Mouse (Mus musculus) embryonic facial prominence, embryonic 12.5 days (tissue): ENCODE results near the gene Lemd1. TPM values are rescaled to one million over a fixed set of nuclear protein-coding genes. Genes with fewer than 3 reads are reported as not detected.
"Not testable (repeated sequence)": the region's sequence is repeated elsewhere in the genome, so short reads cannot be mapped to it uniquely, and the experiment has no call there.

ENCODE experiments used
- ATAC-seq: fragments of 200-750 bp; cut with Nextera tagmentation; 2 replicates; pipeline ENCODE4 v1.8.0; 2017; ENCODE audit not compliant: insufficient number of reproducible peaks, insufficient read depth, low FRiP score, low TSS enrichment
- H3K27ac ChIP-seq: fragments of 300-500 bp; sonication (generic); 2 replicates; pipeline ENCODE4 v1.5.1; 2016; ENCODE audit warnings: mild to moderate bottlenecking
- H3K27me3 ChIP-seq: fragments of 300-500 bp; sonication (generic); 2 replicates; pipeline ENCODE4 v1.6.1; 2016; ENCODE audit warnings: mild to moderate bottlenecking, moderate library complexity
- H3K36me3 ChIP-seq: fragments of 300-500 bp; sonication (generic); 2 replicates; pipeline ENCODE4 v1.6.1; 2016; ENCODE audit warnings: mild to moderate bottlenecking
- H3K4me1 ChIP-seq: fragments of 300-500 bp; sonication (generic); 2 replicates; pipeline ENCODE4 v1.6.1; 2016
- H3K4me2 ChIP-seq: fragments of 300-500 bp; sonication (generic); replicated peaks from 2 replicates; pipeline ENCODE4 v1.6.1; 2016; ENCODE audit warnings: mild to moderate bottlenecking, moderate library complexity
- H3K4me3 ChIP-seq: fragments of 300-500 bp; sonication (generic); 2 replicates; pipeline ENCODE4 v1.5.1; 2016; ENCODE audit warnings: mild to moderate bottlenecking
- H3K9ac ChIP-seq: fragments of 300-500 bp; sonication (generic); 2 replicates; pipeline ENCODE4 v1.6.1; 2016; ENCODE audit warnings: mild to moderate bottlenecking, moderate library complexity
- H3K9me3 ChIP-seq: fragments of 300-500 bp; sonication (generic); 2 replicates; pipeline ENCODE4 v1.6.1; 2016; ENCODE audit warnings: mild to moderate bottlenecking, moderate library complexity
- WGBS: fragments of 180-500 bp; shearing (Covaris S2); methylation state at CpG from one replicate; pipeline ENCODE4 v1.1.7; 2016; 5-methylcytosine and 5-hydroxymethylcytosine counted together
- polyA plus RNA-seq: library from polyadenylated mRNA; unstranded; fragments of >200 nt; fragmentation: Nextera tagmentation; extraction: Ambion mirVana; gene quantifications from 2 replicates; pipeline ENCODE4 v1.2.1, GENCODE M21; 2016

Lemd1 gene
- polyA plus RNA-seq, 1 experiment from 2014 or later = 2.0 TPM

DNA sequence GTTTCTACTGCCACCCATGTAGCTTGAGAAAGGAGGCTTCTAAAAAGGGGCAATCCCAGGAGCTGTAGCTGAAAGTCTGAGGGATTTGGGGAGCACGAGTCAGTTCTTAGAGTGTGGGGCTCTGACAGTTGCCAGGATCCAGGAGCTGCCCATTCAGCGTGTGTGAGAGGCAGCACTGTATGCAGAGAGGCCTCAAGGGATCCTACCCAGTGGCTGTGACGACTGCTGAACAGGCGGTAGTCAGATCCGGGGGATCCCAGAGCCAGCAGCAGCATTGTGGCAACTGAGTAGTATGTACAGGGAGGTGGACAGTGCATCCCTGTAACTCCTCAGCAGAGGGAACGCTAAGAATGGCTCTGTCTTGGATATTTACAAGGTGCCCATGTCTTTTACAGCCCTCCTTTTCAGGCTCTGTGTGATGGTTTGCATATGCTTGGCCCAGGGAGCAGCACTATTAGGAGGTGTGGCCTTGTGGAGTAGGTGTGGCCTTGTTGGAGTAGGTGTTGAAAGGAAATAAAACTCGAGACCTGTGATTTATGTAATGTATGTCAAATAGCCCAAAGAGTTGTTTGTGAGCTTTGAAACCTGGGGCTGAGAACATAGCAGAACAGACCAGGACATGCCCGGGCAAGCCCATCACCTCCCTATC, 74.1 kb downstream of the Lemd1 start:
- Histone ChIP-seq H3K36me3 (no peaks in the 10 kb centered on the region), H3K9me3 (no peaks in the 10 kb centered on the region), H3K27ac (no peak overlapping the region), H3K4me1 (peaks cover 23% of the 10 kb centered on the region), H3K9ac (no peak overlapping the region), H3K27me3 (no peaks in the 10 kb centered on the region), H3K4me2 (no peak overlapping the region), H3K4me3 (no peak overlapping the region)
- ATAC-seq = no peak
- 66% methylated on average over 8 of the region's 8 CpGs for WGBS

DNA sequence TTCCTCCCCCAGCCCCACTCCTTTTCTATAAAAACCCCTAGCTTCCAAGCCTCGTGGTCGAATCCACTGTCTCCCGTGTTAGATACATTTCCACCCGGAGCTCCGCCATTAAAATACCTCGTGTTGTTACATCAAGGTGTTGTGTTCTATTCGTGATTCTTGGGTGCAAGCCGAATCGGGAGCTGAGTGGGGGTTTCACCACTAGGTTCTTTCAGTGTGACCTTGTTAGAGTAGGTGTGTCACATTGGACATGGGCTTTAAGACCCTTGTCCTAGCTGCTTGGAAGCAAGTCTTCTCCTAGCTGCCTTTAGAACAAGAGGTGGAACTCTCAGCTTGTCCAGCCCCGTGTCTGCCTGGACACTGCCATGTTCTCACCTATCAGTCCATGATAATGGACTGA, 74.7 kb downstream of the Lemd1 start:
- H3K27ac ChIP-seq = no peak overlapping the region
- no peak overlapping the region for H3K4me2 ChIP-seq

DNA sequence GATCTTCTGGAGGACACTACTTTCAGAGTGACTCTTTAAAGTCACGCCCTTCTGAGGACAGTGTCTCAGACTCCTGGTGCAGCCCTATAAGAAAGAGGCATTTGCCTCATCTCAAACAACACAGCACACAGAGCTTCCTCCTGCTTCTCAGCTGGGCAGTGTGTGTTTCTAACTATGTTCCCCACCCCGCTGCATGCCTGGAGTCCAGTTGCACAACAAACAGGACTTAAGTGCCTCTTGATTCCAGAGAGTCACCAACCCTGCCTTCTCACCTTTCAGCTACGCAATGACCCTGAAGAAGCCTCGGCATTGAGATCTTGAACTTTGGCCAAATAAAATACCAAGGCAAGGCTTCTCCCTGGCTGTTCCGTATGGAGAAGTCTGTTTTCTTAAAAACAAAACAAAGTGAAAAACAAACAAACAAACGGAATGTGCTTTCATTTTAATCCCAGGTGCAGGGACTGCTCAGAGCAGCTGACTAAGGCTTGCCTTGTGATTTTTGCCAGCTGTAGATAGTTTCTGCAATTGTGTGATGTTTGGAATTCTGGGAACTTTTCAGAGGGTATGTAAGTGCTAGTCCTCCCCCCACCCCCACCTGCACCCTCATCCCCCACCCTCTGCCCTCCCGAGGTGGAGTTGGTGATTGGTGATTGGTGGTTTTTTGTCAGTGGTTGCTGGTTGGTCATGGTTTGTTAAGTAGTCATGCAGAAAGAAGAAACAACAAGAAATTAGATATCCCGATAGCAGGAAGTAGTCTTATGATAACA, 75.7 kb downstream of the Lemd1 start:
- H3K4me2 ChIP-seq = 0 out of 2 replicates have a peak overlapping the region, but pooled peaks have one; percentile 6

More for the DNA sequence above, 74.7 kb downstream of the Lemd1 start:
- peaks cover 23% of the 10 kb centered on the region for H3K4me1 ChIP-seq
- no peaks in the 10 kb centered on the region for H3K9me3 ChIP-seq
- H3K4me3 ChIP-seq = no peak overlapping the region
- ATAC-seq = no peak
- H3K36me3 ChIP-seq = no peaks in the 10 kb centered on the region
- no peaks in the 10 kb centered on the region for H3K27me3 ChIP-seq
- H3K9ac ChIP-seq = no peak overlapping the region
- 90% methylated on average over 10 of the region's 10 CpGs for WGBS

DNA sequence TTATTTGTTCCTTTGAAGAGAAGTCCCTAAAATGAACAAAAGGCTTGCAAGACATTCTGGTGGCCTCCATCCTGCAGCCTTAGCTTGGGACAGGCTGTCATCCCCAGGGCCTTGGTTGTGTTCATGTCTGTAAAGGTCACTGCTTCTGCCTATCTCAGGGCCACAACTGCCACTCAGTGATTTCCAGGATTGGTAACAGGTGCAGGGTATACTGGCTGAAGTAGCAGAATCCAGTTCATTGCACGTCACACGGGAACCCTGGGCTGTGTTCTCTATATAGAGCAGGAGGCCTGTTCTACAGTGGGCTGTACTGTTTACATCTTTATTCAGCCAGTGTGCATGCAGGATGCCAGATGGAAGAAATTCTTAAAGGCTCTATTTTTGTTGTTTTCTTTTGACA, 76.7 kb downstream of the Lemd1 start:
- WGBS = 50% methylated on average over 2 of the region's 2 CpGs
- Histone ChIP-seq H3K36me3 (no peaks in the 10 kb centered on the region), H3K4me3 (no peak overlapping the region), H3K9me3 (no peaks in the 10 kb centered on the region), H3K9ac (no peak overlapping the region), H3K27ac (no peak overlapping the region), H3K4me2 (no peak overlapping the region), H3K4me1 (peaks cover 23% of the 10 kb centered on the region), H3K27me3 (no peaks in the 10 kb centered on the region)
- ATAC-seq = no peak

More for the DNA sequence above, 75.7 kb downstream of the Lemd1 start:
- Histone ChIP-seq H3K4me1 (peaks cover 23% of the 10 kb centered on the region), H3K9me3 (no peaks in the 10 kb centered on the region), H3K36me3 (no peaks in the 10 kb centered on the region), H3K27me3 (no peaks in the 10 kb centered on the region), H3K4me3 (no peak overlapping the region), H3K9ac (no peak overlapping the region), H3K27ac (no peak overlapping the region)
- no peak; the same call in 1 of the 2 replicates for ATAC-seq
- WGBS = 34% methylated on average over 8 of the region's 8 CpGs

DNA sequence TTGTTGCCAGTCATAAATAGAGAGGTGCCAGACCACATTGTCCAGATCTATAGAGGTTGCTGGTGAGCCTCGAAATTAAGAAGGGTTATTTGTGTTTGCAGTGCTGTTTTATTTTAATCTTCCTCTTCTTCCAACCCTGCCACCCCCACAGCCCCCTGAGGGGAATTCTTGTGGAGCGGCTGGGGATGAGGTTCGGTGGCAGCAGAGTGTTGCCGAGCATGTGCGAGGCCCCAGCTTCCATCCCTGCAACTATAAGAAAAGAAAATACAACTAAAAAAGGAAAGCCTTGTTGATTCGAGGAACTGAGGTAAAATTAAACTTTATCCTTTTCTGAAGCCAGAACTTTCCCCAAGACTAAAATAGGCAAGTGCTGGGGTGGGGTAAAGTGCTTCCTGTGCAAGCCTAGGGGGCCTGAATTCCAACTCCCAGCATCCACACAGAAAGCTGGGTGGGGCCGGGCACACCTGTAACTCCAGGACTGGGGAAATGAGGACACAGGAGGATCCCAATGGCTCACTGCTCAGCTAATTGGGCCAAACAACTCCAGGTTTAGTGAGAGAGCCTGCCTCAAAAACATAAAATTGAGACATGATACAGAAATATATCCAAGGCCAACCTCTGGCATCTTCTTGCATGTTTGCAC, 77.3 kb downstream of the Lemd1 start:
- no peak for ATAC-seq
- H3K27ac ChIP-seq = no peak overlapping the region
- H3K4me1 ChIP-seq = peaks cover 23% of the 10 kb centered on the region
- WGBS = 32% methylated on average over 7 of the region's 7 CpGs
- H3K9me3 ChIP-seq = no peaks in the 10 kb centered on the region
- no peaks in the 10 kb centered on the region for H3K27me3 ChIP-seq
- H3K9ac ChIP-seq = no peak overlapping the region
- no peak overlapping the region for H3K4me2 ChIP-seq
- H3K4me3 ChIP-seq = no peak overlapping the region
- H3K36me3 ChIP-seq = no peaks in the 10 kb centered on the region

DNA sequence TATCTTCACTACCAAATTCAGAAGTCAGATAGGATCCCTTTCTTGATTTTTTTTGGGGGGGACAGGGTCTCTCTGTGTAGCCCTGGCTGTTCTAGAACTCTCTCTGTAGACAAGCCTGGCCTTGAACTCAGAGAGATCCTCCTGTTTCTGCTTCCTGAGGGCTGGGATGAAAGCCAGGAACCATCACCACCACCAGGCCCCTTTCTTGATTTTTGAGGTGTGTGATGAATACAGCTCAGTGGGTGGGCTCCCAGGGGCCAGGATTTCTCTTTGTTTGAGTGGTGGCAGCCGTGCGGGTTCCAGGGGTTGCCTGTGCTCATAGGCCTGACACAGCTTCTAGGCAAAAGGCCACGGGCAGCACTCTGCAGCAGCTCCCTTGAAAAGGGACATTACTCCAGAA, 80.0 kb downstream of the Lemd1 start:
- Histone ChIP-seq H3K9me3 (no peaks in the 10 kb centered on the region), H3K27ac (no peak overlapping the region), H3K4me3 (no peak overlapping the region), H3K27me3 (no peaks in the 10 kb centered on the region), H3K4me1 (peaks cover 23% of the 10 kb centered on the region), H3K36me3 (no peaks in the 10 kb centered on the region), H3K9ac (no peak overlapping the region), H3K4me2 (no peak overlapping the region)
- ATAC-seq = no peak
- WGBS = 83% methylated on average over 3 of the region's 3 CpGs

DNA sequence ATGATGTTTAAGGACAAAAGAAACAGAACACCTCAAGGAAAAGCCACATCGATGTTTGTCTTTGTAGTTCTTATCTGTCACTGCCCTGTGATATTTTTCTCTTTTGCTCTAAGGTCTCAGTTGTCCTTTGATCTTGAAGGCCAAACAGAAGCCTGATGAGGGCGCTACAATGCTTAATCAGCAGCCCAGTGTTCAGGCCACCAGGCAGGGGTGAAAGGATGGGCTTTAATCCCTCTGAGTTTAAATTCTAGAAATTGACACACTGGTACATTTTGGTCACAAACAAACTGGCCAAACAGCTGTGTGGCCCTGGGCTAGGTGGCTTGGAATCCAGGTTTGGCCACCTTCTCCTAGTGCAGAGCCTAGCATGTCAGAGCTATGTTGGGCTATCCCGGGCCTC, 85.5 kb downstream of the Lemd1 start:
- H3K9ac ChIP-seq = no peak overlapping the region
- no peak overlapping the region for H3K27ac ChIP-seq
- no peak for ATAC-seq
- H3K4me3 ChIP-seq = no peak overlapping the region
- no peaks in the 10 kb centered on the region for H3K9me3 ChIP-seq
- no peaks in the 10 kb centered on the region for H3K27me3 ChIP-seq
- no peaks in the 10 kb centered on the region for H3K4me1 ChIP-seq
- no peak overlapping the region for H3K4me2 ChIP-seq
- WGBS = 81% methylated on average over 3 of the region's 3 CpGs
- no peaks in the 10 kb centered on the region for H3K36me3 ChIP-seq

DNA sequence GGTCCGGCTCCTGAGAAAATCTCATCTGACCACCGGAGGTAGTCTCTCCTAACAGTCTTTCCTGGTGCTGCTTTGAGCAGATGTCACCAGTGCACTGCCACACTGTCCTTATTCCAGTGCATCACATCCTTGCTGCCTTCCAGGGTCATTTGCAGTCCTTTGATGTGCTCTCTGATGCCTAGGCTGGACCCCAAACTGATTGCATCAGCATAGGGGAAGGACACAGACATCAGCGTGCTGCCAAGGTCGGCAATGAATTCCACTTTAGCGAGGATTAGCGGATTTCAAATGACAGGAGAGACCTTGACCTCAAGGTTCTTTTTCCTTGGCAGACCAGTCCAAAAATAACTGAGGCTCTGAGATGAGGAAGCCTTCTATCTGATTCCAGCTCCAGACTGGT, 85.9 kb downstream of the Lemd1 start:
- H3K4me1 ChIP-seq = peaks cover 3% of the 10 kb centered on the region; the same call in 1 of the 2 replicates
- no peaks in the 10 kb centered on the region for H3K27me3 ChIP-seq
- H3K4me3 ChIP-seq = no peak overlapping the region
- H3K27ac ChIP-seq = no peak overlapping the region
- no peak for ATAC-seq
- H3K9ac ChIP-seq = no peak overlapping the region
- H3K4me2 ChIP-seq = no peak overlapping the region
- no peaks in the 10 kb centered on the region for H3K36me3 ChIP-seq
- no peaks in the 10 kb centered on the region for H3K9me3 ChIP-seq
- 70% methylated on average over 6 of the region's 6 CpGs for WGBS

DNA sequence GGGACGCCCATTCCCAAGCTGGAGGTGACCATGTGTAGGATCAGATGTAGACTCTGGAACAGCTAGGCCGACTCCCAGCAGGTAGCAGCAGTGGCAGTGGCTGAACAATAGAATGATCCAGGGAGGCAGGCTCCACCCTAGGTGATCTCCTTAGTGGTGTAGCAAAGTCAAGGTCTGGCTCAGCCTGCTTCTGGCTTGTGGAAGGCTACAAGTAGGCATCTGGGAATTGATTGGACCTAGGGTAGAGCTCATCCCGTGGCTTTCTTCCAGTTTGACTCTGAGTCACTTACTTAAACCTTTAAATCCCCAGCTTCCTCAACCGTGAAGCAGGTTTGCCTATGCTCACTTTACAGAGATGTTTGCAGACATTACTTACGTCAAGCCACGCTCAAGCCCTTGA, 89.4 kb downstream of the Lemd1 start:
- H3K4me3 ChIP-seq, H3K4me1 ChIP-seq, H3K4me2 ChIP-seq, H3K27ac ChIP-seq, H3K36me3 ChIP-seq, H3K9me3 ChIP-seq, H3K27me3 ChIP-seq, ATAC-seq, H3K9ac ChIP-seq: not testable (repeated sequence)
- 73% methylated on average over 6 of the region's 6 CpGs for WGBS

DNA sequence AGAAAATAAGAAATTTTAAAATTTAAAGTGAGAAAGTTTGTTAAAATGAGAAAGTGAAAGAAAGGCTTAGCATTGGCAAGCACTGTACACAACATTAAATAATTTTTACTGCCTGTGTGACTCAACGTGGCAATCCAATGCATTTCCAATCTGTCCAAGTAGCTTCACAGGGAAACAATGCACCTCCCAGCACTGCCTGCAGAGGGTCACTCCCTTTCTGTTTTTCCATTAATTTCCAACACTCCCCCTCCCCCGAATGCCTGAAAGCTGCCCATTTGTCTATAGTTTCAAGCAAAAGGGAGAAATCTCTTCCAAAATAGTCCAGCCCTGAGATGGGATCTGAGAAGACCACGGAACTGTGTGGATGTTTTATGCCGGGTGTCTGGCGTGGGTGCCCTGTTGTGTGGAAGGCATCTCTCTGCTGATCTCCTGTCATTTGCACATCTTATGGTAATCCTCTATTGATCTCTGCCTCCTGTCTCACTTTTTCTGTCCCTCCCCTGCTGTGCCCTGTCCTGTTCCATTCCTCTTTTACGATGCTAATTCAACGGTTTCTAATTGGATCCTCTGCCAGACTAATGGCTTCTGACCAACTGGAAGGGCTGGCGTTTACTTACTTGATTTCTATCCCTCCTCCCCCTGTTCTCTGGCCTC, 90.4 kb downstream of the Lemd1 start:
- Histone ChIP-seq H3K4me3 (no peak overlapping the region), H3K4me2 (no peak overlapping the region), H3K9ac (no peak overlapping the region)

DNA sequence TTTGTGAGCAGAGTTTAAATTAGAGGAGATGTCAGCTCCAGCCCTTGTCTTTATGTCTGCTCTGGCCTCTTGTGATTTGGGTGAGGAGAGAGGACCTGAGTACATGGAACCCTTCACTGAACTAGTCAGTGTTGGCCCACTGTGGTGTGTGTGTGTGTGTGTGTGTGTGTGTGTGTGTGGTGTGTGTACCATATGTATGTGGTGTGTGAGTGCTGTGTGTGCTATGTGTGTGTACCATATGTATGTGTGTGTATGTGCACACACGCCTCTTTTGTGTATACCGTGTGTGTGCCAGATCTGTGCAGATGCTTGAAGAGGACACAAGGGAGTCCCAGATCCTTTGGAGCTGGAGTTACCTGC, 90.9 kb downstream of the Lemd1 start:
- 80% methylated on average over 2 of the region's 2 CpGs for WGBS
- no peak overlapping the region for H3K27ac ChIP-seq
- ATAC-seq = no peak

More for the DNA sequence above, 90.4 kb downstream of the Lemd1 start:
- H3K36me3 ChIP-seq = no peaks in the 10 kb centered on the region
- peaks cover 3% of the 10 kb centered on the region; the same call in 1 of the 2 replicates for H3K4me1 ChIP-seq
- ATAC-seq = no peak
- no peak overlapping the region for H3K27ac ChIP-seq
- WGBS = 21% methylated on average over 8 of the region's 8 CpGs
- H3K27me3 ChIP-seq = peaks cover 8% of the 10 kb centered on the region; the same call in 1 of the 2 replicates
- no peaks in the 10 kb centered on the region for H3K9me3 ChIP-seq

More for the DNA sequence above, 90.9 kb downstream of the Lemd1 start:
- peaks cover 3% of the 10 kb centered on the region; the same call in 1 of the 2 replicates for H3K4me1 ChIP-seq
- H3K27me3 ChIP-seq = peaks cover 8% of the 10 kb centered on the region; the same call in 1 of the 2 replicates
- no peak overlapping the region for H3K4me2 ChIP-seq
- no peak overlapping the region for H3K4me3 ChIP-seq
- no peak overlapping the region for H3K9ac ChIP-seq
- H3K9me3 ChIP-seq = no peaks in the 10 kb centered on the region
- no peaks in the 10 kb centered on the region for H3K36me3 ChIP-seq
